Mouse (Mus musculus) kidney, embryonic 15.5 days (tissue): ENCODE measurements around the gene Ypel2. TPM values are rescaled to one million over a fixed set of nuclear protein-coding genes. Genes with fewer than 3 reads are reported as not detected.
A peak's percentile ranks its signal among the peaks of the same experiment; 100 is the strongest.

ENCODE experiments used
- ATAC-seq: fragments of 200-750 bp; cut with Nextera tagmentation; replicated peaks from 2 replicates; pipeline ENCODE4 v1.8.0; 2017; ENCODE audit warnings: moderate TSS enrichment; ENCODE audit not compliant: low FRiP score
- H3K27ac ChIP-seq: fragments of 300-500 bp; sonication (generic); 2 replicates; pipeline ENCODE4 v1.5.1; 2015; ENCODE audit warnings: mild to moderate bottlenecking, inconsistent platforms
- H3K27me3 ChIP-seq: fragments of 300-500 bp; sonication (generic); 2 replicates; pipeline ENCODE4 v1.6.1; 2015; ENCODE audit warnings: inconsistent platforms
- H3K36me3 ChIP-seq: fragments of 300-500 bp; sonication (generic); 2 replicates; pipeline ENCODE4 v1.6.1; 2015; ENCODE audit warnings: inconsistent platforms
- H3K4me1 ChIP-seq: fragments of 300-500 bp; sonication (generic); 2 replicates; pipeline ENCODE4 v1.6.1; 2015; ENCODE audit warnings: inconsistent platforms
- H3K4me2 ChIP-seq: fragments of 300-500 bp; sonication (generic); 2 replicates; pipeline ENCODE4 v1.6.1; 2015; ENCODE audit warnings: moderate library complexity, mild to moderate bottlenecking, inconsistent platforms
- H3K4me3 ChIP-seq: fragments of 300-500 bp; sonication (generic); replicated peaks from 2 replicates; pipeline ENCODE4 v1.5.1; 2015; ENCODE audit warnings: mild to moderate bottlenecking, inconsistent platforms
- H3K9ac ChIP-seq: fragments of 300-500 bp; sonication (generic); 2 replicates; pipeline ENCODE4 v1.6.1; 2015; ENCODE audit warnings: mild to moderate bottlenecking, inconsistent platforms
- H3K9me3 ChIP-seq: fragments of 300-500 bp; sonication (generic); replicated peaks from 2 replicates; pipeline ENCODE4 v1.6.1; 2016; ENCODE audit warnings: inconsistent platforms
- WGBS: fragments of 180-500 bp; shearing (Covaris S2); methylation state at CpG from one replicate; pipeline ENCODE4 v1.1.7; 2015; ENCODE audit warnings: mixed read lengths; 5-methylcytosine and 5-hydroxymethylcytosine counted together
- polyA plus RNA-seq: library from polyadenylated mRNA; unstranded; fragments of >200 nt; fragmentation: Nextera tagmentation; extraction: Ambion mirVana; gene quantifications from 2 replicates; pipeline ENCODE4 v1.2.1, GENCODE M21; 2015

Gene Ypel2
- polyA plus RNA-seq, 1 experiment from 2014 or later = 10.4 TPM

- WGBS = 13% methylated on average over 6 of the region's 6 CpGs
Observed at GRCm38 (mm10) chr11:86994330-86994729, 823 bp upstream of the Ypel2 start.

GRCm38 (mm10) chr11:86992461-86992988 lies 982 bp downstream of the Ypel2 start:
- Histone ChIP-seq H3K36me3 (no peaks in the 10 kb centered on the region), H3K9ac (peak overlapping the region; percentile 73), H3K27me3 (no peaks in the 10 kb centered on the region), H3K4me3 (peak overlapping the region; percentile 90), H3K27ac (peak overlapping the region; percentile 94), H3K4me1 (peaks cover 50% of the 10 kb centered on the region), H3K4me2 (peak overlapping the region; percentile 86), H3K9me3 (no peaks in the 10 kb centered on the region)
- 2% methylated on average over 13 of the region's 13 CpGs for WGBS
- ATAC-seq = no peak

More at GRCm38 (mm10) chr11:86994330-86994729, 823 bp upstream of the Ypel2 start:
- H3K4me1 ChIP-seq = peaks cover 49% of the 10 kb centered on the region
- peak overlapping the region; percentile 86 for H3K4me2 ChIP-seq
- no peaks in the 10 kb centered on the region for H3K36me3 ChIP-seq
- H3K9me3 ChIP-seq = no peaks in the 10 kb centered on the region
- H3K27ac ChIP-seq = peak overlapping the region; percentile 94; the same call in 1 of the 2 replicates
- no peak overlapping the region for H3K9ac ChIP-seq
- no peak for ATAC-seq
- no peaks in the 10 kb centered on the region for H3K27me3 ChIP-seq
- peak overlapping the region; percentile 90 for H3K4me3 ChIP-seq

- H3K27me3 ChIP-seq = no peaks in the 10 kb centered on the region
- no peaks in the 10 kb centered on the region for H3K9me3 ChIP-seq
- no peak overlapping the region for H3K27ac ChIP-seq
- H3K4me3 ChIP-seq = peak overlapping the region; percentile 90
- no peak overlapping the region for H3K9ac ChIP-seq
- H3K36me3 ChIP-seq = no peaks in the 10 kb centered on the region
- H3K4me2 ChIP-seq = peak overlapping the region; percentile 86
- WGBS = 59% methylated on average over 4 of the region's 4 CpGs
- ATAC-seq = no peak
- H3K4me1 ChIP-seq = peaks cover 50% of the 10 kb centered on the region
Observed at GRCm38 (mm10) chr11:86991241-86991640, 2.3 kb downstream of the Ypel2 start.

- ATAC-seq = no peak
- H3K27ac ChIP-seq = no peak overlapping the region
- peaks cover 46% of the 10 kb centered on the region for H3K4me1 ChIP-seq
- H3K4me2 ChIP-seq = peak overlapping the region; percentile 31
- WGBS = 58% methylated on average over 3 of the region's 3 CpGs
- no peaks in the 10 kb centered on the region for H3K9me3 ChIP-seq
- H3K9ac ChIP-seq = no peak overlapping the region
- no peaks in the 10 kb centered on the region for H3K36me3 ChIP-seq
- peak overlapping the region; percentile 4; the same call in 1 of the 2 replicates for H3K4me3 ChIP-seq
- H3K27me3 ChIP-seq = no peaks in the 10 kb centered on the region
Observed at GRCm38 (mm10) chr11:86990309-86990708, 3.2 kb downstream of the Ypel2 start.

GRCm38 (mm10) chr11:86984990-86985389 lies 8.5 kb downstream of the Ypel2 start:
- H3K9ac ChIP-seq = no peak overlapping the region
- H3K36me3 ChIP-seq = no peaks in the 10 kb centered on the region
- H3K4me3 ChIP-seq = no peak overlapping the region
- no peaks in the 10 kb centered on the region for H3K27me3 ChIP-seq
- no peak overlapping the region for H3K4me2 ChIP-seq
- peaks cover 14% of the 10 kb centered on the region for H3K4me1 ChIP-seq
- H3K9me3 ChIP-seq = no peaks in the 10 kb centered on the region
- WGBS = 74% methylated on average over 3 of the region's 3 CpGs
- ATAC-seq = no peak
- H3K27ac ChIP-seq = no peak overlapping the region

GRCm38 (mm10) chr11:86983056-86983455 lies 10.5 kb downstream of the Ypel2 start:
- WGBS = 80% methylated on average over 6 of the region's 6 CpGs
- Histone ChIP-seq H3K4me1 (peaks cover 7% of the 10 kb centered on the region), H3K4me3 (no peak overlapping the region), H3K27ac (no peak overlapping the region), H3K36me3 (no peaks in the 10 kb centered on the region), H3K27me3 (no peaks in the 10 kb centered on the region), H3K9ac (no peak overlapping the region), H3K9me3 (no peaks in the 10 kb centered on the region), H3K4me2 (no peak overlapping the region)
- no peak for ATAC-seq

GRCm38 (mm10) chr11:86981229-86981791 lies 12.2 kb downstream of the Ypel2 start:
- 77% methylated on average over 5 of the region's 5 CpGs for WGBS
- no peak for ATAC-seq

GRCm38 (mm10) chr11:86980526-86980925 lies 13.0 kb downstream of the Ypel2 start:
- H3K9ac ChIP-seq = no peak overlapping the region
- 0 out of 2 replicates have a peak overlapping the region, but pooled peaks have one; percentile 5 for H3K27ac ChIP-seq
- ATAC-seq = no peak
- H3K27me3 ChIP-seq = no peaks in the 10 kb centered on the region
- 84% methylated on average over 6 of the region's 6 CpGs for WGBS
- H3K36me3 ChIP-seq = peaks cover 10% of the 10 kb centered on the region
- H3K4me3 ChIP-seq = no peak overlapping the region
- H3K9me3 ChIP-seq = no peaks in the 10 kb centered on the region
- H3K4me2 ChIP-seq = no peak overlapping the region
- peaks cover 14% of the 10 kb centered on the region for H3K4me1 ChIP-seq

More at GRCm38 (mm10) chr11:86981229-86981791, 12.2 kb downstream of the Ypel2 start:
- no peak overlapping the region for H3K27ac ChIP-seq
- H3K9me3 ChIP-seq = no peaks in the 10 kb centered on the region
- H3K4me2 ChIP-seq = no peak overlapping the region
- H3K4me1 ChIP-seq = peaks cover 7% of the 10 kb centered on the region; the same call in 1 of the 2 replicates
- peaks cover 10% of the 10 kb centered on the region for H3K36me3 ChIP-seq
- no peak overlapping the region for H3K9ac ChIP-seq
- H3K27me3 ChIP-seq = no peaks in the 10 kb centered on the region
- no peak overlapping the region for H3K4me3 ChIP-seq

GRCm38 (mm10) chr11:86979799-86980198 lies 13.7 kb downstream of the Ypel2 start:
- H3K4me1 ChIP-seq = peaks cover 22% of the 10 kb centered on the region
- H3K4me3 ChIP-seq = no peak overlapping the region
- H3K27me3 ChIP-seq = no peaks in the 10 kb centered on the region
- no peak overlapping the region for H3K27ac ChIP-seq
- H3K4me2 ChIP-seq = no peak overlapping the region
- H3K36me3 ChIP-seq = peaks cover 10% of the 10 kb centered on the region
- no peaks in the 10 kb centered on the region for H3K9me3 ChIP-seq
- no peak for ATAC-seq
- 70% methylated on average over 7 of the region's 7 CpGs for WGBS
- no peak overlapping the region for H3K9ac ChIP-seq

GRCm38 (mm10) chr11:86977242-86977641 lies 16.3 kb downstream of the Ypel2 start:
- H3K27ac ChIP-seq = no peak overlapping the region
- H3K27me3 ChIP-seq = no peaks in the 10 kb centered on the region
- peaks cover 10% of the 10 kb centered on the region for H3K36me3 ChIP-seq
- no peak overlapping the region for H3K4me2 ChIP-seq
- WGBS = 92% methylated on average over 5 of the region's 5 CpGs
- no peak overlapping the region for H3K9ac ChIP-seq
- peaks cover 42% of the 10 kb centered on the region for H3K4me1 ChIP-seq
- no peak overlapping the region for H3K4me3 ChIP-seq
- H3K9me3 ChIP-seq = no peaks in the 10 kb centered on the region
- ATAC-seq = no peak

GRCm38 (mm10) chr11:86974401-86974800 lies 19.1 kb downstream of the Ypel2 start:
- ATAC-seq = no peak
- WGBS = 58% methylated on average over 3 of the region's 3 CpGs
- Histone ChIP-seq H3K9me3 (no peaks in the 10 kb centered on the region), H3K4me1 (peaks cover 43% of the 10 kb centered on the region), H3K27ac (no peak overlapping the region), H3K4me3 (no peak overlapping the region), H3K4me2 (no peak overlapping the region), H3K9ac (no peak overlapping the region), H3K27me3 (no peaks in the 10 kb centered on the region), H3K36me3 (peaks cover 27% of the 10 kb centered on the region)

GRCm38 (mm10) chr11:86973255-86973654 lies 20.3 kb downstream of the Ypel2 start:
- Histone ChIP-seq H3K9me3 (no peaks in the 10 kb centered on the region), H3K9ac (no peak overlapping the region), H3K36me3 (peaks cover 27% of the 10 kb centered on the region), H3K4me2 (no peak overlapping the region), H3K27me3 (no peaks in the 10 kb centered on the region), H3K4me1 (peaks cover 55% of the 10 kb centered on the region), H3K4me3 (no peak overlapping the region), H3K27ac (no peak overlapping the region)
- 38% methylated on average over 5 of the region's 5 CpGs for WGBS
- ATAC-seq = no peak
